Mouse (Mus musculus) testis, postnatal 14 days (tissue): ENCODE measurements at regions not wholly inside any gene's neighbourhood (a gene's known extent, or its start where the extent isn't known, plus 50 kb on each side); places are given as distances from the start of the nearest gene placed in this dataset.

ENCODE experiments used
- DNase-seq: peaks from one replicate; pipeline ENCODE4 v3.0.0; 2021; ENCODE audit warnings: low spot score

GRCm38 (mm10) chr12:42987018-42987606, 1223.0 kb downstream of the Dnajb9 start:
- DNase-seq, result no peak

DNA sequence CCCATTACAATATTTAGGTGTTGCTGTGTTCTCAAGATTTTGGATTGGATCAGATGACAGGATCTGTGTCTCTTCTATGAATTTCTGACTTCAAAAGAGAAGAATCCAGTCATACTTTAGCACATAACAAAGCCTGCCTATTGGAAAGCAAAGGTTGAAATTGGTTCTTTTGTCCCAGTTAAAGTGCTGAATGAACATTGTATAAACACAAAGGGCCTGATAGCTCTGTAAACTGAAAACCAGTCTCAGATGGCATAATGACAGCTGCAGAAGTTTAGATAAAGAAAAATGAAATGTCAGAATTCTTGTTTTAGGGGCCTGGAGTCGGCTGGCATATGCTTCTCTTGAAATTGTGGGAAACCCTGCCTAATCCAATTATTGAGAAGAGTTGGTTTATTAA, 1223.6 kb downstream of the Dnajb9 start:
- no peak for DNase-seq

- no peak for DNase-seq
Measured at GRCm38 (mm10) chr12:42986096-42986495, 1224.0 kb downstream of the Dnajb9 start.

DNA sequence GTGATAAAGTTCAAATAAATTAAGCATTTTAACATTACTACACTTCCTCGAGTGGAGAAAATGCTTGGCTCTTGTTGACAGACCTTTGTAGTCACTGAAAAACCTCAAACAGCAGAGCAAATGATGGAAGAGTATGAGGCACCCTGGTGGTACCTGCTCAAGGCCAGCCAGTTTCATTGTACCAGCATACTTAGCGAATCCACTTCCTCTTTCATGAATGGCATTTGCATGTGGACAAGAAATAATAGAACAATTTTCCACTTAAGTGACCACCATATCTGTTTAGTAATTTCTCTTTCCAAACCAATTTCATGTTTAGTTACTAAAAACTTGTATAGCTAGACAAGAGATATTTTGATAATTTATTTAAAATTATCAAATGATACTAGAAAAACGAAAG, 1231.3 kb downstream of the Dnajb9 start:
- DNase-seq, result no peak

GRCm38 (mm10) chr12:42972766-42973165, 1237.4 kb downstream of the Dnajb9 start:
- DNase-seq, result peak; percentile 5

DNA sequence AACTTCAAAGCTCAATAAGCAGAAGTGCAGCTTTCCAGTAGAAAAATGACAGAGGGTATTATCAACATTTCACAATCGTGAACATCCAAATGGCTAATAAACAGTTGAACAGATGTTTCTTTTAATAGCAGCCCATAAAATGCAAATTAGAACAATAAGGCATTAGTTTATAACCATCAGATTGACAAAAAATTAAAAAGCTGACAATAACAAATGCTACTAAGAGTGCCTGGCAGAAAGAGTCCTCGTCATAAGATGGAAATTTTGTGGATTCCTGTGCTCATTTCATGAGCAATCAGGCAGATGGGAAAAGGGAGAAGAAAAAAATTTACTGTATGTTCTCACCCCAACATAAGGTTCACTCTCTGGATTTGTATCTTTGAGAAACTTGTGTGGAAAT, 1248.6 kb downstream of the Dnajb9 start:
- no peak for DNase-seq

GRCm38 (mm10) chr12:42947961-42948360, 1262.2 kb downstream of the Dnajb9 start:
- no peak for DNase-seq

DNA sequence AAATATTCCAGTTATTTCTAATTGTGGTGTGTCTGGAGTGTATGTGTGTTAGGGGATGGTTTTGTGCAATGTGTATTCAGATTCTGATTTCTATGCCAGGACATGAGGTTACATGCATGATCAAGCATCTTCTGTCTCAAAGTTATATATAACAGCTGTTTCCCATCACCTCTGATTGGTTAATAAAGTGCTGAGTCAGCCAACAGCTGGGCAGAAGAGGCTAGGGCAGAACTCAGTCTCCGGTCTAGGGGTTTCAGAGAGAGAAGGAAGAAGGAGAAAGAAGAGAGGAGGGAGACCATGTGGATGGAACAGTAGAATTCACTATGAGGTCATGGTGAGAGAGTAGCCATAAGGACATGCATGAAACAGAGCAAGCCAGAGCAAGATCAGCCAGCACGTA, 1295.8 kb downstream of the Dnajb9 start:
- no peak for DNase-seq
